Mouse (Mus musculus): ENCODE data around the gene Gm10322. TPM values are rescaled to one million over a fixed set of nuclear protein-coding genes. Genes with fewer than 3 reads are reported as not detected.

The Gm10322 gene
- polyA plus RNA-seq, 1 experiment, result 0.25 TPM

DNA sequence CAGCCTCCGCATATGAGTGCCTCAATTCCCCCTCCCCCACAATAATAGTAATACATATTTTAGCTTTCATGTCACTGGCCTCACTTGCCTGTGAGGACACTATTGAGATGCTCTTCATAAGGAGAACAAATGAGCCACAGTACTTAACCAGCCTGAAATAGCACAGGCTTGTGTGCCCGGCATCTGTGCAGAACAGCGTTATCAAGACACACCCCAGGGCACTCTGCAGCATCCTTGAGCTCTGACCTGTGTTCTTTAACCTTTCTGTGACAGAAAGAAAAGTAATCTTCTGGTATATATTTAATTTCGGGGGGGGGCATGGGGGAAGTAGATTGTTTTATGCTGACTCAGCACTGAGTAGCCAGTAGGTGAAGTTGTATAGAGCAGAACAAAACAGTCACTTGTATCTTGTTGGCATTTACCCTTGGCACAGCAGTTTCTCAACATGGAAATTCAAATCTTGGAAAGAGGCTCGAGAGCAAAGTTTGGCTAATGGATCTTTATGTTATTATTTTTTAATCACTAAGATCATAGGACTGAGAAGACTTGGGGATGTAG, 31.0 kb downstream of the Gm10322 start:
- Histone ChIP-seq H3K79me3 (ENCODE audit: low read depth) (no peaks in the 10 kb centered on the region), H3K36me3 (ENCODE audit: control insufficient read depth, insufficient read depth) (no peaks in the 10 kb centered on the region), H3K27me3 (ENCODE audit: control insufficient read depth, insufficient read depth, insufficient read length) (no peaks in the 10 kb centered on the region), H3K4me3 (ENCODE audit: insufficient read depth, poor library complexity, severe bottlenecking) (no peak overlapping the region), H3ac (ENCODE audit: control insufficient read depth, insufficient read length, low read depth) (no peak overlapping the region), H3K79me2 (ENCODE audit: control insufficient read depth, insufficient read depth) (no peaks in the 10 kb centered on the region)
- TF ChIP-seq MAX (IDR thresholded peaks at IDR 0.05) (no peak), CTCF (IDR thresholded peaks at IDR 0.05; ENCODE audit: control insufficient read depth, insufficient read depth, insufficient read length) (no peak), MYOD1 (IDR thresholded peaks at IDR 0.05; ENCODE audit: control insufficient read depth, insufficient read length, low read depth) (no peak), USF1 (IDR thresholded peaks at IDR 0.05; ENCODE audit: low read depth) (no peak), FOSL1 (IDR thresholded peaks at IDR 0.05; ENCODE audit: insufficient read depth, low read length, poor library complexity, severe bottlenecking) (no peak), MYOG (IDR thresholded peaks at IDR 0.05; ENCODE audit: control insufficient read depth, extremely low read depth, insufficient read length) (no peak), CEBPB (IDR thresholded peaks at IDR 0.05; ENCODE audit: low read depth) (no peak)

DNA sequence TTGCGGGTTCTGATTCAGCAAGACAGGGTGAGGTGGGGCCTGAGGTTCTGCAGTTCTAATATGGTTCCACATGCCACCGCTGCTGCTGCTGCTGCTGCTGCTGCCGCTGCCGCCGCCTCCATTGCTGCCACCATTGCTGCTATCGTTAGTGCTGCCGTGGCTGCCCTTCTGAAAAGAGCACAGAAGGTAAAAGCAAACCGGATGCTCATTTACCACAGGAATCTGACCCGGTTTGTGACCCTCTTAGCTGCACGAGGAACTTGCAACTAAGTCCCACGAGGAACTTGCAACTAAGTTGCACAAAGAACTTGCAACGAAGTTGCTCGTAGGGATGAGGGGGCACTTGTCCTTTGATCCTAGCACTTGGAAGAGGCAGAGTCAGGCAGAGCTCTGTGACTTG, 40.9 kb downstream of the Gm10322 start:
- H3K36me3 ChIP-seq (ENCODE audit: control insufficient read depth, insufficient read depth), result no peaks in the 10 kb centered on the region
- no peaks in the 10 kb centered on the region for H3K79me2 ChIP-seq (ENCODE audit: control insufficient read depth, insufficient read depth)
- TF ChIP-seq CEBPB (IDR thresholded peaks at IDR 0.05; ENCODE audit: low read depth) (no peak), MYOD1 (IDR thresholded peaks at IDR 0.05; ENCODE audit: control insufficient read depth, insufficient read length, low read depth) (no peak), FOSL1 (IDR thresholded peaks at IDR 0.05; ENCODE audit: insufficient read depth, low read length, poor library complexity, severe bottlenecking) (no peak), MYOG (IDR thresholded peaks at IDR 0.05; ENCODE audit: control insufficient read depth, extremely low read depth, insufficient read length) (no peak), MAX (IDR thresholded peaks at IDR 0.05) (no peak), USF1 (IDR thresholded peaks at IDR 0.05; ENCODE audit: low read depth) (no peak), CTCF (IDR thresholded peaks at IDR 0.05; ENCODE audit: control insufficient read depth, insufficient read depth, insufficient read length) (no peak)
- no peaks in the 10 kb centered on the region for H3K27me3 ChIP-seq (ENCODE audit: control insufficient read depth, insufficient read depth, insufficient read length)
- no peak overlapping the region for H3ac ChIP-seq (ENCODE audit: control insufficient read depth, insufficient read length, low read depth)
- H3K79me3 ChIP-seq (ENCODE audit: low read depth), result no peaks in the 10 kb centered on the region
- H3K4me3 ChIP-seq (ENCODE audit: insufficient read depth, poor library complexity, severe bottlenecking), result no peak overlapping the region

DNA sequence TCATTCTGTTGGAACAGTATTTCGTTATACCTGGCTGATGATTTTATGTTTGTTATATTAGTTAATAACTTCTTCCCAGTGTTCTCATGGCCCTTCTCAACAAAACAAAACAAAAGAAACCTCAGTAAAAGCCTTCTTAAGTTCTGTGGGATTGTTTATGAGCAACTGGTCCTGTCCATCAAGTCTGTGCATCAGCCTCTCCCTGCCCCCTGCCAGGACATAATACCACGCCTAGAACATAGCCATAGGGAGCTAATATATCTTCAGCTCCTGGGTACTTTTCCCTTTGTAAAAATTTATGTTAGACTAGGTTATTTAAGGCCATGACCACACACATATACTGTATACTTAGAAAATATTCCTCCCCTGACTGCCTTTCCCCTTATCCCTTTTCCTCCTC, 48.9 kb downstream of the Gm10322 start:
- TF ChIP-seq CEBPB (IDR thresholded peaks at IDR 0.05; ENCODE audit: low read depth), result no peak
- no peak for TF ChIP-seq MAX (IDR thresholded peaks at IDR 0.05)
- TF ChIP-seq MYOD1 (IDR thresholded peaks at IDR 0.05; ENCODE audit: control insufficient read depth, insufficient read length, low read depth), result peak; percentile 86
- H3ac ChIP-seq (ENCODE audit: control insufficient read depth, insufficient read length, low read depth), result no peak overlapping the region
- H3K79me2 ChIP-seq (ENCODE audit: control insufficient read depth, insufficient read depth), result no peaks in the 10 kb centered on the region

DNA sequence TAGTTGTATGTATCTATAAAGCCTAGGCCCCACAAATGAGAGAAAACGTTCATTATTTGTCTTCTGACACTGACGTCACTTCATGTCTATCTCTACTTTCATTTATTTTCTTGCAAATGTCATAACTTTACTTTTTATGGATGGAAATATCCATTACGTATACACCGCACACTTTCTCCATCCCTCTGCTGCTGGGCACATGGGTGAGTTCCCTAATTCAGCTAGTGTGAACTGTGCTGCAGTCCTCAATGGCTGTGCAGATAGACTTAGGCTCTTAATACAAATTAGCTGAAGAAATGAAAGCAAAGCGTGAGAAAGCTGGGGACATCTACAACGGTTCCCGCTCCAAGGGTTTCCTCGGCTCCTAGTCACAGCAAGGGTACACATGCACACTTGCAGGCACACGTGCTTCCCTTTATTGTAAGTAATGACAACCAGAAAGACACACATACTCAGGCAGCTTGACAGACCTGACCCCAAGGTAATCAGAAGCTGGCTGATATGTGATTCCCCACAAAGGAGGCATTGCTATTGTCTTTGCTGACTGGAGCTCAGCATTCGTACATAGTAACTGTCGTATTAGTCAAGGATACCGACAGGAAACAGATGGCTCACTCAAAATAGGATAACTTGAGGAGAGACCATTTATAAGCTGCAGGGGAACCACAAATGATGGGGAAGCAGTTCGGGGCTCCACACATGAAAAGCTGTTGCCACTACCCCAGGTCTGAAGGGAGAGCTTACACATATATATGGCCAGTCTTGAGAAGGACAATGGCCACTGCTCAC, 49.8 kb downstream of the Gm10322 start:
- no peaks in the 10 kb centered on the region for H3K27me3 ChIP-seq (ENCODE audit: control insufficient read depth, insufficient read depth, insufficient read length)
- H3K36me3 ChIP-seq (ENCODE audit: control insufficient read depth, insufficient read depth), result no peaks in the 10 kb centered on the region
- no peaks in the 10 kb centered on the region for H3K79me2 ChIP-seq (ENCODE audit: control insufficient read depth, insufficient read depth)
- TF ChIP-seq USF1 (IDR thresholded peaks at IDR 0.05; ENCODE audit: low read depth) (no peak), MAX (IDR thresholded peaks at IDR 0.05) (no peak), MYOD1 (IDR thresholded peaks at IDR 0.05; ENCODE audit: control insufficient read depth, insufficient read length, low read depth) (no peak), CTCF (IDR thresholded peaks at IDR 0.05; ENCODE audit: control insufficient read depth, insufficient read depth, insufficient read length) (no peak), FOSL1 (IDR thresholded peaks at IDR 0.05; ENCODE audit: insufficient read depth, low read length, poor library complexity, severe bottlenecking) (no peak), MYOG (IDR thresholded peaks at IDR 0.05; ENCODE audit: control insufficient read depth, extremely low read depth, insufficient read length) (no peak), CEBPB (IDR thresholded peaks at IDR 0.05; ENCODE audit: low read depth) (no peak)
- H3K79me3 ChIP-seq (ENCODE audit: low read depth), result no peaks in the 10 kb centered on the region
- H3K4me3 ChIP-seq (ENCODE audit: insufficient read depth, poor library complexity, severe bottlenecking), result no peak overlapping the region
- no peak overlapping the region for H3ac ChIP-seq (ENCODE audit: control insufficient read depth, insufficient read length, low read depth)

More for the DNA sequence above, 48.9 kb downstream of the Gm10322 start:
- Histone ChIP-seq H3K27me3 (ENCODE audit: control insufficient read depth, insufficient read depth, insufficient read length) (no peaks in the 10 kb centered on the region), H3K79me3 (ENCODE audit: low read depth) (no peaks in the 10 kb centered on the region), H3K36me3 (ENCODE audit: control insufficient read depth, insufficient read depth) (no peaks in the 10 kb centered on the region), H3K4me3 (ENCODE audit: insufficient read depth, poor library complexity, severe bottlenecking) (no peak overlapping the region)

Other genes with a start within 250 kb of the Gm10322 start
- gene Gm10273, start 220.4 kb upstream of the Gm10322 start, polyA plus RNA-seq (2012; fragmentation: generic; extraction: Trizol), result 4.5 TPM
- not detected for gene Pla2g12b, start 212.4 kb upstream of the Gm10322 start, polyA plus RNA-seq (2012; fragmentation: generic; extraction: Trizol)
- 0.27 TPM for gene Oit3, start 174.3 kb upstream of the Gm10322 start, polyA plus RNA-seq (2012; fragmentation: generic; extraction: Trizol)
- gene Mcu, start 629 bp downstream of the Gm10322 start, polyA plus RNA-seq (2012; fragmentation: generic; extraction: Trizol), result 23.3 TPM
- 90.2 TPM for gene Micu1, start 86.4 kb downstream of the Gm10322 start, polyA plus RNA-seq (2012; fragmentation: generic; extraction: Trizol)

Measured in C2C12 (cell line).